Mouse (Mus musculus) lung, postnatal 36 days (tissue): ENCODE data around the gene Scarb1.

Source experiments
- DNase-seq: peaks from one replicate; pipeline ENCODE4 v3.0.0; 2022; ENCODE audit warnings: mixed read lengths

Scarb1 gene

GRCm38 (mm10) chr5:125303055-125303454 lies 37.8 kb downstream of the Scarb1 start:
- DNase-seq, result no peak

GRCm38 (mm10) chr5:125298234-125298633 lies 42.7 kb downstream of the Scarb1 start:
- DNase-seq, result peak; percentile 42

- no peak for DNase-seq
Observed at GRCm38 (mm10) chr5:125297171-125297570, 43.7 kb downstream of the Scarb1 start.

DNA sequence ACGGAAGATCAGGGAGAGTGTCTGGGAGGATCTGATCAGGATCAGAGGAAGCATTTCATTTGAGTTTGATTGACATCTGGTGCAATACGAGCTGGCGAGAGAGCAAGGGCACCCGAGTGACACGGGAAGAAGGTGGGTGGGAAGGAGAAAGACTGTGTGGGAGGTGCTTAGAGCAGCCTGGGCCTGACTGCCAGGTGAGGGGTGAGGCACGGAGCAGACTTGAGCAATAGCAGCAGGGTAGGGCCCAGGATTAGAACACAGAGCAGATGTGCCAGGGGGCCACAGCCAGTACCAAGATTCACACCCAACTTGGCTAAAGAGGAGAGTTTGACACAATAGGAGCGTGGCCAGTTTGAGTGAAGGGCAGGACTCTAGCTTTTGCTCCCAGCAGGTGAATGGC lies 47.9 kb downstream of the Scarb1 start:
- DNase-seq, result no peak

GRCm38 (mm10) chr5:125291895-125292294 lies 49.0 kb downstream of the Scarb1 start:
- peak; percentile 35 for DNase-seq

DNA sequence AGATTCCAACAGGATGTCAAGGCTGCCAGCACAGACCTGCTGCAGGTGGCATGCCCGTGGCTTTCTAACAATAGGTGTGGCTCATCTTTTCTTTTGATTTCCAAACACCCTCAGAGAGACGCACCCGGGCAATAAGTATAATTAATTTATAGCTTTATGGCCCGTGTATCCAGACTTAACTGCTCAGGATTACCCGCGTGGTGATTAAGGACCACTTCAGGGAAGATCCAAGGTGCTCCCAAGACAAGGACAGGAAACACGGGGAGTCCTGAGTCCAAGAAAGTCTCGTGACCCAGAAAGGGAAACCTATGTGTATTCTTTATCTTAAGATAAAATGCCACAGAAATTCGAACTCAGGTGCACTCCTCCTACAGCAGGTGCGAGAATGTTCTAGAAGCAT lies 49.5 kb downstream of the Scarb1 start:
- DNase-seq, result no peak

GRCm38 (mm10) chr5:125287053-125287655 lies 53.7 kb downstream of the Scarb1 start:
- no peak for DNase-seq

DNA sequence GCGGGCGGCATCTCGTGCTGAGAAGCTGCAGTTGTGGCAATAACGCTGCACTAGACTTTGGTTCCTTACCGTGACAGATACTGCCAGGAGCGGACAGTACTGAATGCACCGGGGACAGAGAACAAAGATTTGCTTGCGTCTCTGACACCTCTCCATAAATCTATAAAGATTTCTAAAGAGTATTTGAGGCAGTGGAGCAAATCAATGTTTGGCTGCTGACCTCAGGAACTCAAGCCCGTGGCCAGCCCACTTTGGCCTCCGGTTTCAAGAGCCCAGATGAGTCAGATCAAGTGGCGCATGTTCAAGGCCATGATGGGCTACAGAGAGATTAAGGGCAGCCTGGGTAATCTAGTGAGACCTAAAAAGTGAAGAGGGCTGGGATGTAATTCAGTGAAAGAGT lies 54.8 kb downstream of the Scarb1 start:
- DNase-seq, result no peak

DNA sequence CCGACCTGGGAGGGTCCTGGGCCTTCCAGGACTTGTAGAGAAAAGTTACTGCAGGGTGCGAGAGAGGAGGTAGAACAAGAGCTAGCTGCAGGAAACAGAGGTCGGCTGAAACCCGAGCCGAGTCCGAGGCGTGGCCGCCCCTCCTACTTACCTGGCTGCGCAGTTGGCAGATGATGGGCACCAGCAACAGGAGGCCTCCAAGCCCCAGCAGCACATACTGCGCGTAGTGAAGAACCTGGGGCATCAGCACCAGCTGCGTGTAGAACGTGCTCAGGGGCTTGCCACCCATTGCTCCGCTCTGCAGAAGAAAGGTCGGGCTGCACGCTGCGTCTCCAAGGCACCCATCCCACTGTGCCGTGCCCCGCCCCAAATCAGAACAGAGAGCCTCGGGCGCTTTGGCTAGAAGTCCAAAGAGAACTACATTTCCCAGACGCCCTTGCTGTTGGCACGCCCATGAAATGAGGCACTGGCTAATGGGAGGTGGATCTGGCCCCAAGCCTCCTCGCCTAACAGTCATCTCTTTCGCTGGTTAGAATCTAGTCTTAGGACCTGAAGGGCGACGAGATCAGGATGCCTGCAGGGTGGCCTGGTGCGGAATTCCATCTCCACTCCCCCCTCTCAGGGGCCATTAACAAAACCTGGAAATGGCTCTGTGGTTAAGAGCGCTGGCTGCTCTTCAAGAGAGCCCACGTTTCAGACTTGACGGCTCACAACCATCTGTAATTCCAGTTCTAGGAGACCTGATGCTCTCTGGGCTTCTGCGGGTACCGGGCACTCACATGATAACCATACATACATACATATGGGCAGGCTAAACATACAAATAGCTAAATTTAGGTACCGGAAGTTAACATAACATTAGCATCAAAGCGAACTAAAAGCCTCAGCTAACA lies 56.9 kb downstream of the Scarb1 start:
- DNase-seq, result peak; percentile 72

DNA sequence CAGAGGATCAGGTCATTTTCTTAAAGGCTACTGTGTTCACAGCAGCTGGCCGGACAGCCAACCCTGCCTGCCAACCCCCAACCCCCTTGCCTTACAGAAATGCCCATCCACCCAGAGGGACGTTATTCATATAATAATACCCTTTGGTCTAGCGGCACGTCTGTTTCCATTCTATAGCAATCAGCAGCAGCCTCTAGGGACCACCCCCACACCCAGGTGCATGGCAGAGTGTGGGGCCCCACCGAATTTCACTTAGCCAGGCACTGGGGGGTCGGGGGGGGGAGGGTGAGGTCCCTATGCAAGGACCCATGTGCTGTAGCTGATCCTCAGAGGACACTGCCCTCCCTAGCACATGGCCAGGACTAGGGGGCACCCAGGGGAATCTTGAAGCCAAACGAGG lies 61.7 kb downstream of the Scarb1 start:
- DNase-seq, result no peak

DNA sequence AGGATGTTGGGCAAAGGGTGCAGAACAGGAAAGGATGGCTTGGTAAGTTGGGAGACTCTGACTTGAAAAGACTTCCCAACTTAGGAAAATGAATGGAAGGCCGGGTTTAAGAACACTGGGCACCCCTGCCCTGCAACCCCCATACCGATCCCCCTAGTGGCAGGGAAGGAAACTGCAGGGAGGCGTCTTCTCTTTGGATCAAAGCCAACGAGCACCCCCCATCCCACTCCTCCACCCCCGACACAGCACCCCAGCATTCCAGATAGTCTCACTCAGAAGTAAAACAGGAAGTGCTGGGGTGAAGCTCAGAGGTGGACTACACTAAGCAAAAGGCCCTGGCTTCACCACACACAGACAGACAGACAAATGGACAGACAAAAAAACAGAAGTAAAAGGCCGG lies 62.6 kb downstream of the Scarb1 start:
- DNase-seq, result no peak

DNA sequence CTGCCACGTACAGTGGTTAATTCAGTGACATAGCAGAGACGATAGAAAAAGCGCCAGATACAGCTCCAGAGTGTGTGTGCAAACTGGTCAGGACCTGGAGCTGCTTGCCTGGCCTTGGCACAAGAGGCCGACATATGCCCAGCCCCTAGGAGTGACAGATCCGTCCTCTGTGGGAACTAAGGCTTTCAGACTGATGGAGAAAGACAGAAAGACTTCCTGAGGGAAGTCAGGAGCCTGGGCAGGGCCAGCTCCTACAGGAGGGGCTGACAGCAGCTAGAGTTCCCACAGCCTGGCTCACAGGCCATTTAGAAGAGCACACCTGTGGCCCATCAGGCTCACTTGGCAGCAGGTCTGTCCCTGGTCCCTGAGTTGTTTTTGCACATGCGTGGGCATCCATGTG lies 63.6 kb downstream of the Scarb1 start:
- DNase-seq, result no peak

DNA sequence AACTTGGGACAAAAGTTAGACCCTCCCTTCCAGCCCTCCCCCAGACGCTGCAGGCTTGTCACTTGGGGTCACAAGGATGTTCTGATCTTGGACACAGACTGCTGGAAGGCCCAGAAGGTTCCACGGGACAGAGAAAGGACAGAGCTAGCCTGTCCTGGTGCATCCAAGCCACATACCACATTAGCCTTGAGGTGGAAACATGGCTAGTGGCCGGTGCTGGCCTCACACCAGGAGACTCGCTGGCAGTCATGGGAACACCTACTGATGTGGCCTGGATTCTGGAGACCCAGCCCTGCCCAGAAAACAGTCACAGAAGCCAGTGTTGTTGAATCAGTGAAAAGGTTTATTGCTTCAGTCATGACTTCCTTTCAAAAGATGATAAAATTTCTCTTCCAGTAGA lies 64.1 kb downstream of the Scarb1 start:
- DNase-seq, result no peak

GRCm38 (mm10) chr5:125275315-125275714 lies 65.6 kb downstream of the Scarb1 start:
- no peak for DNase-seq

- DNase-seq, result no peak
Observed at GRCm38 (mm10) chr5:125274773-125275172, 66.1 kb downstream of the Scarb1 start.

- DNase-seq, result no peak
Observed at GRCm38 (mm10) chr5:125274182-125274581, 66.7 kb downstream of the Scarb1 start.

DNA sequence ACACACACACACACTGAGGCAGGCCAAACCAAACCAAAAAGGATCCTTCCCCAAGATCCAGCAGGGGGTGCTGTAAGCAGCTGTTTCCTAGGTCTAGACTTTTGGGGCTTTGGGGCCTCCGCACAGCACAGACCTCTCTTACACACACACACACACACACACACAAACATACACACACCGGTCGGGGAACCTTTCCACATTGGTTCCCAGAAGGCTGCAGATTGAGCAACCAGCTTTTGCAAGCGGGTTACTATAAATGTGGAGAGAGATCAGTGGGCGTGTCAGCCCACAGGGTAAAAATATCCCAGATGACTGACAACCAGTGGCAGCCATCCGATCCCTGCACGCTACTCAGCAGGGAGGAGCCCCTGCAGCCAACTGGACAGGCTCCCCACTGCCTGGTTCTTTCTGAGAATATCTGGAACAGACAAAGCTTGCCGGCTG lies 67.2 kb downstream of the Scarb1 start:
- peak; percentile 92 for DNase-seq

DNA sequence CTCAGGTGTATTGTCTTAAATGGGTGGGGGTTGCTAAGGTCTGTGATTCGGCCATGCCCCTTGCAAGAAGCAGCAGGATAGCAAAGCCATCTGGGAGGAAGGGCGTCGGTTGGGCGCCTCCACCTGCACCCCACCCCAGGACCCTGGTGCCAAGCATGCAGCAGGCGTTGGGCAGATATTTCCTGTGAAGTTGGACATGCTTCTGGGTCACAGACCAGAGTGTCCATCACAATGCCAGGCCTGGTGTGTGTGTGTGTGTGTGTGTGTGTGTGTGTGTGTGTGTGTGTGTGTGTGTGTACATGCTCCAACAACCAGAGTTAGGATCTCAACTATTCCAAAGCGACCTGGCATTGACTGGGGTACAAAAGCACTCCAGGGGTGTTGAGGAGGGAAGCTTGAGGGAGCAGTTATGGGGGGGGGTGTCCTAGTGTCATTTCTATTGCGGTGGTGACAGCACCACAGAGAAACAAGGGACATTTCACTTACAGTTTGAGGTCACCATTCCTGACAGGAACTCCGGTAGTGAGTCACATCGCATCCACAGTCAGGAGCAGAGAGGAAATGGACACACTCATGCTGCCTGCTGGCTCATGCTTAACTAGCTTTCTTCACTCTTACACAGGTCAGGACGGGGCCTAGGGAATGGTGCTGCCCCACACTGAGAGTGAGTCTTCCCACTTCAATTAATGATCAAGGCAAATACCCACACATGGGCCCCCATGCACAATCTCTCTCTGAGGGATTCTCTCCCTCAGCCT lies 68.5 kb downstream of the Scarb1 start:
- DNase-seq, result no peak

DNA sequence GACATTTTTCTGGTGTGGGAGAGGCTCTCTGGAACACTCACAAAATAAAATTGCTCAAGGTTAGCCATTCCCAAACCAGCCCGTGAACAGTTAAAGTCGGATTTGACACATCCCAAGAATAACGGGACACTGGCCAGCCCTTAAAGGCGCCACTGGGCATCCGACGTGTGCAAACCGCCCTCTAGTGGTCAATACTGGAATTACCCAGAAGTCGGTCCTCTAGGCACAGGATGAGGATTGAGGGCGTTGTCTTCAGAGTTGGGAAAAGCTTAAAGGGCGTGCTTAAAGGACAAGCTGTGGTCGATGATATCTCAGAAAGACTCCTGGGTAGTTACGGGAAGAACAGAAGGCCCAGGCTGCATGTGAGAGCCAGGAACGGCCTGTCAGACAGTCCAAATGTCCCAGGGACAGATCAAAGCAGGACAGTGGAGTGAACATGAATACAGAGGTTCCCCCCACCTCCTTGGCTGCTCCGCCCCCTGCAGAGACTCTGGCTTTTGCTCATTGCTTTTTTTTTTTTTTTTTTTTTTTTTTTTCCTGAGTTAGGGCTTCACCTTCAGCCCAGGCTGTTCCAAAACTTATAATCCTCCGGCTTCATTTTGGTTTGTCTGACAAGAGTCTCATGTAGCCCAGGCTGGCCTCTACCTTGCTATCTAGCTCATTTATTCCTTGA lies 69.2 kb downstream of the Scarb1 start:
- DNase-seq, result peak; percentile 95

- DNase-seq, result peak; percentile 78
Observed at GRCm38 (mm10) chr5:125270587-125271130, 70.2 kb downstream of the Scarb1 start.

- DNase-seq, result no peak
Observed at GRCm38 (mm10) chr5:125269836-125270235, 71.1 kb downstream of the Scarb1 start.

- DNase-seq, result no peak
Observed at GRCm38 (mm10) chr5:125269399-125269798, 71.5 kb downstream of the Scarb1 start.
